Mouse (Mus musculus) olfactory bulb, adult 2 months (tissue): ENCODE measurements around the gene Coa6.

Source experiments
- CTCF ChIP-seq: fragments of 200-500 bp; IDR thresholded peaks from 2 replicates; pipeline ENCODE4 v1.5.1; 2012; ENCODE audit warnings: low read depth, mild to moderate bottlenecking, low read length, moderate library complexity; ENCODE audit not compliant: insufficient read depth
- POLR2A ChIP-seq: fragments of 200-500 bp; IDR thresholded peaks from 2 replicates; pipeline ENCODE4 v1.6.1; 2012; ENCODE audit warnings: mild to moderate bottlenecking, low read depth, low read length, moderate library complexity; ENCODE audit not compliant: insufficient read depth

DNA sequence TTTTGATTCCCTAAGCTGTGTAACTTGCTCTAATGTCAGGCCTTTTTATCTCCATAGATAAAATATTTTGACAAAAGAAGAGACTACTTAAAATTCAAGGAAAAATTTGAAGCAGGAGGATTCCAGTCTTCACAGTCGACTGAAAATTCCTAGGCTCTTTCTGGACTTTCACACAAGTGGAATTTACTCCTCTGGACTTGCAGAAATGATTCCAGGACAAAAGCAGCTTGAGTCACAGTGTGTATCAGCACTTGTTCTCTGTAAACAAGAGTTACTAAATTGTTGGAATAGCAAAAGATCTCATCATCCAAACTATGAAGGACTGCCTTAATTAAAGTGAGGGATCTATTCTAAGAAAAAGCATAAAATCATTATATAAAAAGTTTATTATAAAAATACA lies 2.6 kb downstream of the Coa6 start:
- no peak for TF ChIP-seq CTCF
- no peak for TF ChIP-seq POLR2A
